Mouse (Mus musculus): ENCODE results near the gene Chst4. TPM values are rescaled to one million over a fixed set of nuclear protein-coding genes. Genes with fewer than 3 reads are reported as not detected.

Gene Chst4
- polyA plus RNA-seq, 1 experiment from 2014 or later: 0.14 TPM

GRCm38 (mm10) chr8:110065676-110066075 lies 26.1 kb upstream of the Chst4 start:
- Histone ChIP-seq H3K27ac (no peak overlapping the region), H3K27me3 (ENCODE audit: insufficient read depth, low read length) (no peaks in the 10 kb centered on the region), H3K4me3 (replicated peaks; ENCODE audit: low read depth, low read length) (no peak overlapping the region), H3K4me2 (ENCODE audit: low read length) (no peak overlapping the region), H3K4me1 (replicated peaks; ENCODE audit: insufficient read depth, low read length) (no peaks in the 10 kb centered on the region), H3K9me3 (replicated peaks; ENCODE audit: low read length) (no peaks in the 10 kb centered on the region), H3K9ac (ENCODE audit: low read depth, low read length) (no peak overlapping the region), H3K36me3 (ENCODE audit: insufficient read depth, low read length) (no peaks in the 10 kb centered on the region)
- DNase-seq (ENCODE audit: low spot score) (no peak), ATAC-seq (replicated peaks; ENCODE audit: low FRiP score, low read depth) (no peak)
- WGBS: 91% methylated on average over 4 of the region's 4 CpGs
- no peak for TF ChIP-seq CTCF (IDR thresholded peaks at IDR 0.05; ENCODE audit: low read depth)

DNA sequence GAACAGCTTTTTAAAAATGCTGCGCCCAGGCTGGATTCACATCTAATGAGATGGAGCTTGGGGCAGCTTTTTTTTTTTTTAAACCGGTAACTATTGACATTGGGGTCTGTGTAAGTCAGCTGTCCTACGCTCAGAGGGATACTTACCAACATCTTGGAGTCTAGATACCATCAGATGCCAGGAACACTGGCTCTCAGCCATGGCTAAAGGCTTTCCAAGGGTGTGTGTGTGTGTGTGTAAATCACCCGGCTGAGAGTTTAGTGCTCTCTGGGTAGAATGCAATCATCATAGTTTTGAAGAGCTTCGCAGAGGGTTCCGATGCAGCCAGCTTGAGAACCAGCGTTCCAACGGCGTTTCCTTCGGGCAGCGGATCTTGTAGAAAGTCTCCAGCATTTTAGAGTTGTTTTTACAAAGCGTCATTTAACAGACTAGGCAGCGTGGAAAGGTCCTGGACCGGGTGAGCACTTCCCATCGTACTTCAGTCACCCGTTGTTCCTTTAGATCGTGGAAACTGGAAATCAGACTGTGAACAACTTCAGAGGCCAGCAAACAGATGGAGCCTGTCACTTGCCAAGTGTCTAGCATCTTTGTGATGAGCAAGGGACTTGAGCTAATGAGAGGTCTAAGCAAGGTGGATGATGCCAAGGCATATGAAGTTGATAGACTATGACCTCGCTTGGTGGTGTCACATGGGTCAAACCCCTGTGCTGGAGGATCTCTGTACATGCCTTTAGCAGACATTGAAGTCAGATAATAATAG lies 25.2 kb upstream of the Chst4 start:
- H3K9ac ChIP-seq (ENCODE audit: low read depth, low read length): no peak overlapping the region
- no peak overlapping the region for H3K4me2 ChIP-seq (ENCODE audit: low read length)
- no peaks in the 10 kb centered on the region for H3K27me3 ChIP-seq (ENCODE audit: insufficient read depth, low read length)
- DNase-seq (ENCODE audit: low spot score) (no peak), ATAC-seq (replicated peaks; ENCODE audit: low FRiP score, low read depth) (no peak)
- WGBS: 88% methylated on average over 18 of the region's 18 CpGs
- H3K4me1 ChIP-seq (replicated peaks; ENCODE audit: insufficient read depth, low read length): no peaks in the 10 kb centered on the region
- no peaks in the 10 kb centered on the region for H3K36me3 ChIP-seq (ENCODE audit: insufficient read depth, low read length)
- no peak overlapping the region for H3K4me3 ChIP-seq (replicated peaks; ENCODE audit: low read depth, low read length)
- H3K27ac ChIP-seq: no peak overlapping the region
- no peak for TF ChIP-seq CTCF (IDR thresholded peaks at IDR 0.05; ENCODE audit: low read depth)
- H3K9me3 ChIP-seq (replicated peaks; ENCODE audit: low read length): no peaks in the 10 kb centered on the region

- Histone ChIP-seq H3K9me3 (replicated peaks; ENCODE audit: low read length) (no peaks in the 10 kb centered on the region), H3K36me3 (ENCODE audit: insufficient read depth, low read length) (no peaks in the 10 kb centered on the region), H3K27me3 (ENCODE audit: insufficient read depth, low read length) (no peaks in the 10 kb centered on the region), H3K4me2 (ENCODE audit: low read length) (no peak overlapping the region), H3K27ac (no peak overlapping the region), H3K4me1 (replicated peaks; ENCODE audit: insufficient read depth, low read length) (no peaks in the 10 kb centered on the region), H3K9ac (ENCODE audit: low read depth, low read length) (no peak overlapping the region), H3K4me3 (replicated peaks; ENCODE audit: low read depth, low read length) (no peak overlapping the region)
- 53% methylated on average over 9 of the region's 9 CpGs for WGBS
- no peak for TF ChIP-seq CTCF (IDR thresholded peaks at IDR 0.05; ENCODE audit: low read depth)
- DNase-seq (ENCODE audit: low spot score) (no peak), ATAC-seq (replicated peaks; ENCODE audit: low FRiP score, low read depth) (no peak)
These were observed 24.6 kb upstream of the Chst4 start for GRCm38 (mm10) chr8:110064161-110064560.

- H3K27me3 ChIP-seq (ENCODE audit: insufficient read depth, low read length): no peaks in the 10 kb centered on the region
- DNase-seq (ENCODE audit: low spot score): peak; percentile 2
- no peaks in the 10 kb centered on the region for H3K4me1 ChIP-seq (replicated peaks; ENCODE audit: insufficient read depth, low read length)
- H3K9me3 ChIP-seq (replicated peaks; ENCODE audit: low read length): no peaks in the 10 kb centered on the region
- H3K27ac ChIP-seq: no peak overlapping the region
- H3K9ac ChIP-seq (ENCODE audit: low read depth, low read length): no peak overlapping the region
- H3K36me3 ChIP-seq (ENCODE audit: insufficient read depth, low read length): no peaks in the 10 kb centered on the region
- no peak overlapping the region for H3K4me3 ChIP-seq (replicated peaks; ENCODE audit: low read depth, low read length)
- ATAC-seq (replicated peaks; ENCODE audit: low FRiP score, low read depth): no peak
- no peak for TF ChIP-seq CTCF (IDR thresholded peaks at IDR 0.05; ENCODE audit: low read depth)
- WGBS: 57% methylated on average over 8 of the region's 8 CpGs
- no peak overlapping the region for H3K4me2 ChIP-seq (ENCODE audit: low read length)
These were observed 18.7 kb upstream of the Chst4 start for GRCm38 (mm10) chr8:110058207-110058606.

GRCm38 (mm10) chr8:110051208-110051607 lies 11.7 kb upstream of the Chst4 start:
- Histone ChIP-seq H3K4me1 (replicated peaks; ENCODE audit: insufficient read depth, low read length) (no peaks in the 10 kb centered on the region), H3K27me3 (ENCODE audit: insufficient read depth, low read length) (no peaks in the 10 kb centered on the region), H3K9me3 (replicated peaks; ENCODE audit: low read length) (no peaks in the 10 kb centered on the region), H3K9ac (ENCODE audit: low read depth, low read length) (no peak overlapping the region), H3K4me2 (ENCODE audit: low read length) (no peak overlapping the region), H3K36me3 (ENCODE audit: insufficient read depth, low read length) (no peaks in the 10 kb centered on the region), H3K27ac (no peak overlapping the region), H3K4me3 (replicated peaks; ENCODE audit: low read depth, low read length) (no peak overlapping the region)
- WGBS: 74% methylated on average over 6 of the region's 6 CpGs
- no peak for TF ChIP-seq CTCF (IDR thresholded peaks at IDR 0.05; ENCODE audit: low read depth)
- DNase-seq (ENCODE audit: low spot score): no peak
- no peak for ATAC-seq (replicated peaks; ENCODE audit: low FRiP score, low read depth)

DNA sequence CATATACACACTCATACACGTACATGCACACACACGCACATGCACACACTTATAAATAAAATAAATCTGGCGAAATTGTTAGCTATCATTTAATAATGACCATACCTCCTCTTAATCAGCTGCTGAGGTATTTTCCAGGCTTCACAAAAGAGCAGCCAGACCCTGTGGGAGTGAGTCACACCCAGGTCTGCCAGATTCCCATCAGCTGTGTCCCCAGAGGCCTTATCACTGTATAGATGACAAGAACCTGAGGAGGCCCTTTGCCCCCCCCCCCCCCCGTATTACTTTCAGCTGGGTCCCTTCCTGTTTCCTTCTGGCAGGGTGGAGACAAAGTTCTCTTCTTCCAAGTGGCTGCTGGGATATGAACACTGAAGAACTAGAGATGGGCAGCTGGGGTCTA lies 969 bp upstream of the Chst4 start:
- DNase-seq (ENCODE audit: low spot score) (no peak), ATAC-seq (replicated peaks; ENCODE audit: low FRiP score, low read depth) (no peak)
- no peak overlapping the region for H3K27ac ChIP-seq
- no peaks in the 10 kb centered on the region for H3K27me3 ChIP-seq (ENCODE audit: insufficient read depth, low read length)
- H3K36me3 ChIP-seq (ENCODE audit: insufficient read depth, low read length): no peaks in the 10 kb centered on the region
- H3K9me3 ChIP-seq (replicated peaks; ENCODE audit: low read length): no peaks in the 10 kb centered on the region
- WGBS: 75% methylated on average over 4 of the region's 4 CpGs
- no peak overlapping the region for H3K9ac ChIP-seq (ENCODE audit: low read depth, low read length)
- H3K4me1 ChIP-seq (replicated peaks; ENCODE audit: insufficient read depth, low read length): no peaks in the 10 kb centered on the region
- no peak overlapping the region for H3K4me2 ChIP-seq (ENCODE audit: low read length)
- H3K4me3 ChIP-seq (replicated peaks; ENCODE audit: low read depth, low read length): no peak overlapping the region
- no peak for TF ChIP-seq CTCF (IDR thresholded peaks at IDR 0.05; ENCODE audit: low read depth)

DNA sequence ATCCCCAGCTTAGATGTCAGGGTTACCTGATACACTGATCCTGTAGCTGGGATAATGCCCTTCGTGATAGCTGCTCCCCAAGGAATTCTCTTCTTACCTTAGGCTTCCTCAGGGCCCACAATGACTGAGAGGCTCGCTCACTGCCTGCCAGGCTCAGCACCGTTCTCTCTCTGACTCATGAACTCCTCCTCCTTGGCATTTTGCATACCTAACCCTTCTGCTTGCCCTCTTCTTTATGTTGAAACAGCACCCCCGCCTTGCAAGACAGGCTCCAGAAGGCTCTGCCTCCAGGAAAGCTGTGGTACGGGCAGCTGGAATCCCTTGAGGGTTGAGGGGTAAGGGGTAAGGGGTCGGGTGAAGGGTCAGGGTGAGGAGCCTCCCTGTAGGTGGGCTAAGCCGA lies 324 bp downstream of the Chst4 start:
- no peak overlapping the region for H3K4me3 ChIP-seq (replicated peaks; ENCODE audit: low read depth, low read length)
- no peak for DNase-seq (ENCODE audit: low spot score)
- no peak overlapping the region for H3K9ac ChIP-seq (ENCODE audit: low read depth, low read length)
- ATAC-seq (replicated peaks; ENCODE audit: low FRiP score, low read depth): no peak
- H3K4me2 ChIP-seq (ENCODE audit: low read length): no peak overlapping the region
- H3K4me1 ChIP-seq (replicated peaks; ENCODE audit: insufficient read depth, low read length): no peaks in the 10 kb centered on the region
- WGBS: 29% methylated on average over 7 of the region's 7 CpGs
- no peak for TF ChIP-seq CTCF (IDR thresholded peaks at IDR 0.05; ENCODE audit: low read depth)
- H3K27ac ChIP-seq: no peak overlapping the region
- no peaks in the 10 kb centered on the region for H3K27me3 ChIP-seq (ENCODE audit: insufficient read depth, low read length)
- no peaks in the 10 kb centered on the region for H3K9me3 ChIP-seq (replicated peaks; ENCODE audit: low read length)
- H3K36me3 ChIP-seq (ENCODE audit: insufficient read depth, low read length): no peaks in the 10 kb centered on the region

Data from kidney, postnatal 0 days (tissue).